Mouse (Mus musculus) neutrophil, adult 5-6 weeks (primary cell): ENCODE data around the gene Ccnb3. TPM values are rescaled to one million over a fixed set of nuclear protein-coding genes. Genes with fewer than 3 reads are reported as not detected.
"Not testable (repeated sequence)": the region's sequence is repeated elsewhere in the genome, so short reads cannot be mapped to it uniquely, and the experiment has no call there.

ENCODE experiments used
- ATAC-seq: fragments of 151-379, 151-347 bp; 2 replicates; pipeline ENCODE4 v1.8.0; 2017; ENCODE audit warnings: mild to moderate bottlenecking, moderate TSS enrichment; ENCODE audit not compliant: insufficient number of reproducible peaks, poor library complexity, low FRiP score, severe bottlenecking; ENCODE audit errors: extremely low read depth
- total RNA-seq: library from RNA; stranded (forward); fragments of 200-1000 nt; gene quantifications from 2 replicates; pipeline ENCODE4 v1.2.3, GENCODE M21; 2017

Ccnb3 gene
- total RNA-seq, result not detected in 2 replicates

DNA sequence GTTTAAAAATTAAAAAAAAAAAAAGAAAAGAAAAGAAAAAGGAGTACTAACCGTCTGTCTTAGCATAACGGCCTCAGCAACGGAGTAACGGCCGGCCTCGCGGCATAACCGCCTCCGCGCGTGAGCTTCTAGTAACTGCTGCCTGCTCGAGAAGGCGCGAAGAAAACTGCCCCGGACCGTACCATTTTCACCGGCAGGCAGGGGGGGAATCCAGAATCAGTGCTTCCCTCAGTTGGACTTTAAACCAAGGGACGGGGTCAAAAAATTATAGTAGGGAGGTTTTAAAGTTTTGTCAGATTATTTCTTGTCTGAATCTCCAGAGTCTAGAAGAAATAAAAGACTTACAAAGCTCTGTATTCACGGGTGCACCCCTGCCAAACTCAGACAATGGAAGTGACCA is at the start of gene Ccnb3:
Gene Ccnb3 (minus strand): TSS at position 101 of the 400 bp plus-strand sequence.
- ATAC-seq, result no peak

DNA sequence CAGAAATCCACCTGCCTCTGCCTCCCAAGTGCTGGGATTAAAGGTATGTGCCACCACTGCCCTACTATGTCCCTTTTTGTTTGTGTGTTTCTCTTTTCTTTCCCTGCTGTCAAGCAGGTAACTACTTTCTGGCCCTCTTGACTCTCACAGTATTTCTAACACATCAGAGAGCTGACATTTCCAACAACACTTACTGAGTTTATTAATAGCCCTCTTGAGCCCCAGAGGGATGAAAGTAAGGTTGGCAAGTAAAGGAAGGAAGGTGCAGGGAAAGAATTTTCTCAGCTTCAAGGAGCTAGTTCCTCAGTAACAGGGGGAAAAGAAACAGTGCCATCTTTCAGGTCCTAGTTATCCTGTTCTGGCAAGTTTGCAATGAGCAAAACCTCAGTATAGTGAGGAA is 48.9 kb upstream of the Ccnb3 start:
- no peak for ATAC-seq

DNA sequence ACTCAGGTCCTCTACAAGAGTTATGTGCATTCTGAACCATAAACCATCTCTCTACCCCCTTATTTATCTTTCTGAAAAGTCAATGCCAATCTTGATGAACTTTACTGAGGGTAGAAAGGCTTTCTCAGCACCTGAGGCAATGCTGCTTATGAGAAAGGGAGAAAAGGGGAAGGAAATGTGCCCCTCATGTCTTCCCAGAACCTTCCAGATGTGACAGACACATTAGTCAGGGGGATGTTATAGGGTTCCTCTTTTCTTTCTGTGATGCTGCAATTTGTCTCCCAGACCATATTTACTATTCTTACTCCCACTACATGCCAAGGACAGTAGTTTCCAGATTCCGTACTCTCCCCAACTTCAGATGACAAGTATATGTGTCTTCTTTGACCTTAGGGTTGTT is 44.5 kb upstream of the Ccnb3 start:
- ATAC-seq, result no peak

DNA sequence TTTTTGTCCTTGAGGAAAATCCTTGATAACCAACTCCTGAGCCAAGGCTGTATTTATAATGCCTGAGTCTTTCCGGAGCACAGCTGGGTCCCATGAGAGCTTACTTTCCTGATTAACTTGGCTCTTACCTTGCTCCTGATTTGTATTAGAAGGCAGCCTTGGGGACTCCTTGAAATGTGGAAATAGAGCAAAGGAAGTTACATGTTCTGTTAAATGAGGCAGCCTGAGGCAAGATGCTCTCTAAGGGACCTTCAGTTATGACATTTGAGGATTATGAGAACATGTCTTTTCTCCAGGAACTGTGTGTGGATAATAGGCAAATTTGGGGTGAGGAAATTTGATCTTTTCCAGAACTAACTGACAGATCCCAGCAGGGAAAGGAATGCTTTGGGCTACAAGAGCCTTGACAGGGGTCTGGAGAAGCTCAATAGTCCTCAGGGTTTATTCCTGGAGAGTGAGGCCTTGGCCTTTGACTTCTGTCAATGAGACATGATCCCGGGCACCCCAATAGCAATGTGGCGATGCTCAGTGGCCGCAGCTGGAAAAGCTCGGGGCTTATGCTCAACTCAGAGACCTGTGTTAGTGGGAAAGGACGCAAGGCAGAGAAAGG is 38.5 kb upstream of the Ccnb3 start:
- no peak for ATAC-seq

DNA sequence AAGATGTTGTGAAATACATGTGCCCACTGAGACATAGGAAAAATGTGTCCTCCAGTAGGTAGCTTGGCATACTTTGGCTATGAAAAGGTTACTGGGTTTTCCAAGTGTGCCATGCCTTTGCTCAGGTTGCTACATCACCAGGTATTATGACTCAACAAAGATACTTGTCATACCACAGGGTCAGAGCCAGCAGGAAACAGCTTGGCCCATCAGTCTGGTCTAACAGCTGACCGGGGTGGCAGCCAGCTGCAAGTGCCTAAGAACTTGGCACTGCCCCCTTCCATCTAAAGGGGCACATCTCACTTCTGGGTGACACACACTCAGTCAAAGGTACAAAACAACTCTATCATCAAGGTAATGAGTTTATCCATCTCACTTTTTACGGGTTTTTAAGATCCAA is 26.6 kb upstream of the Ccnb3 start:
- ATAC-seq, result no peak

DNA sequence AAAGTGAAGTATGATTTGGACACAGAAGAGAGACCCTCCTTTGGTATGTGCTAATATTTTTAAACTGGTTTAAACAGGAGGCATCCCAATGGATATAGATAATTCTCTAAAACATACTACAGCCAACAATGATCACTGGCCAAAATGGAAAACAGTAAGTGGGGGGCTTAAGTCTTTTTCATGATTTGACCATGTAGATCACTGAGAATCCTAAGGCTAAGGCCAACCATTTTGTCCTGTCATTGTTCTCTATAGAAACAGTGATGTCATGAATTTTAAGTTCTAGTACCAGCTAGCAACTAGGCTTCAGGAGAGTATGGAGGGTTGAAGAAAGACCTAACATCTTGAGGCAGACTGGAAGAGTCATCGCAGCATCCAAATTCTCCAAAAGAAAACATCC is 25.8 kb upstream of the Ccnb3 start, which contains the start of gene Akap4:
Gene Akap4 (plus strand): TSS at position 301 of the 400 bp plus-strand sequence.
- no peak for ATAC-seq

DNA sequence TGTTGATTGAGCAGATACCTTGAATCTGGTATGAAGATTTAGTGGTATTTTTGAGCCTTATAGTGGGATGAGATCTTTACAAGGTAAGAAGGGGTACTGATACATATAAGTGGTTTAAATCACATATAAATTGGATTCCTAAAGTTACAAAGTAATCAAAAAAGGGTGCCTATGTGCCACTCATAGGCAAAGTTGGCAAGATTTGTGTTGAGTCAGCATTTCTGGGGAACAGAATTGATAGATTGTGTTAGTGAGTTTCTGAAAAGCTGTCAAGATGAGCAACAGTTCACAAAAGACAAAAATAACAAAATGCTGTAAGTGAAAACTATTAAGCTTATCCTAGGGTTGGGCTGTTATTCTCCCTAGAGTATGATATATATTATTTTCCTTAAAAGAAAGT is 22.7 kb upstream of the Ccnb3 start:
- no peak for ATAC-seq

DNA sequence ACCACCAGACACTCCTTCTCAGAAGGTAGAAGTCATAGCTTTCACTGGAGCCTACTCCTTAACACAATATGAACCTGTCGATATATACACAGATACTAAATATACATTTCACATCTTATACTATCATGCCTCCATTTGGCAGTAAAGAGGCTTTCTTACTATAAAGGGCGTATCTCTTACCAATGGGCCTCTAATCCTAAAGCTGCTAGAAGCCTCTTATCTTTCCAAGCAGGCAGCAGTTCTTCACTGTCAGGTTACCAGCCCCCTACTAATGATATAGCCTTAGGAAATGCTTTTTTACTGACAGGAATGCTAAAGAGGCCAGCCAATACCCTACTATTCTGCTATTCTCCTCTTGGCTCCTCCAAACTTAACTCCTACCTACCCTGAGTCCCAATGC is 16.2 kb upstream of the Ccnb3 start:
- no peak for ATAC-seq

DNA sequence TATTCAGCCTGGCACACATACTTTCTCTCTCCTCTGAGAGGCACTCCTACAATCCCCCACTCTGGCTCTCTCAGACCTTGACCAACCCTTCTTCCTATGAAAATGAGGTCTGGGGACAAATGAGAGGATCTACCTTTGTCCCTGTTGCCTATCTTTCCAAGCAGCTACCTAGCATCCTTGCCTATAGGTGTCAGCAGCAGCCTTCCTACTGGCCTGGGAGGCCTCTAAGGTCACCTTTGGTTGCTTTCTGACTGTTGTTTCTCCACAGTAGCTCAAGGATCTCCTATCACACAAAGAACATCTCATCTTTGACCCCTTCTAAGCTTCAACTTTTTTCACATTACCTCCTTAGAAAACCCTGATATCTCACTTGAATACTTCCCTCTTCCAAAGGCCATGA is 15.6 kb upstream of the Ccnb3 start:
- ATAC-seq, result no peak

DNA sequence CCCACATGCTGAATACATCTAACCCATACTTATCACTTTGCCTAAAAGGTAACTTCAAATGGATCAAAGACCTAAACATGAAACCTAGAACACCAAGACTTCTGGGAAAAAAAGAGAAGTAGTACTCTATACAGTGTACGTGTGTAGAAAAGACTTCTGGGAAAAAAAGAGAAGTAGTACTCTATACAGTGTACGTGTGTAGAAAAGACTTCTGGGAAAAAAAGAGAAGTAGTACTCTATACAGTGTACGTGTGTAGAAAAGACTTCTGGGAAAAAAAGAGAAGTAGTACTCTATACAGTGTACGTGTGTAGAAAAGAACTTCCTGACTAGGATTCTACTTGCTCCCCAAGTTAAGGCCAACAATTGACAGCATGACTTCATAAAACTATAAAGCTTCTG is 57.5 kb downstream of the Ccnb3 start:
- ATAC-seq, result not testable (repeated sequence)

DNA sequence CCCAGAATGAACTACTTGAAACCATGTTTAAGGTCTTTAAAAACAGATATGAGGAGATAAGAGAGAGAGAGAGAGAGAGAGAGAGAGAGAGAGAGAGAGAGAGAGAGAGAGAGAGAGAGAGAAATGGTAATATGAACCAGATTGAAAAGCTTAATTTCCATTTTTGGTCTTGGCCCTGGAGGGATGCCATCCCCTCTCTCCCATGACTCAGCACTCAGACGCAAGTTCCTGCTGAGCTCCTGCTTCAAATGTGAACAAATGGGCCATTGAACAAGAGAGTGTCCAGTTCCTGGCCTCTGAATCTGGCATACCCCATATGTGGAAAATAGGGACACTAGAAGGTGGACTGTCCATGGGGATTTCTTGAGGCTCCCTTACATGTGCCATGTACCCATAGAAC is 69.5 kb downstream of the Ccnb3 start:
- no peak for ATAC-seq

DNA sequence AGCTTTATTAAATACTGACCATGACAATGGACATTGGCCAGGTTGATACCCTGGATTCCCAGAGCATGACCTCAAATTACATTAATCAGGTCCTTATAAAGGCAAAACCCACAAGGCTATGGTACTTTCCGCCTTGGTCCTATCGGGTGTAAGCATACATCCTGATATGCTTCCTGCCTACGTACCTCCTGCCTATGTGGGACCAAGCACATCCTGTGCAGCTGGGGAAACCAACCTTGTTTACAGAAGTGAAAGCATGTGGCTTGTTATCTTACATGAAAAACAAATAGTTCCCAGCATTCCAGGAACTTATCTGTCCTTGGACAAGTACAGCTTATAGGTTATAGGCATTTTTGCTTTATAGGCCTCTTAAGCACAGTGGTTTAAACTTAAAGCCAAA is 72.8 kb downstream of the Ccnb3 start:
- ATAC-seq, result no peak

Other genes with a start within 250 kb of the Ccnb3 start
- not detected in 2 replicates for gene Akap4, start 25.9 kb upstream of the Ccnb3 start, total RNA-seq